Mouse (Mus musculus) ovary, postnatal 36 days (tissue): Measurements from ENCODE around the gene 3110040M04Rik.
"Not testable (repeated sequence)": the region's sequence is repeated elsewhere in the genome, so short reads cannot be mapped to it uniquely, and the experiment has no call there.

Experiments
- DNase-seq: peaks from one replicate; pipeline ENCODE4 v3.0.0; 2022; ENCODE audit warnings: low spot score, mixed read lengths

The 3110040M04Rik gene

DNA sequence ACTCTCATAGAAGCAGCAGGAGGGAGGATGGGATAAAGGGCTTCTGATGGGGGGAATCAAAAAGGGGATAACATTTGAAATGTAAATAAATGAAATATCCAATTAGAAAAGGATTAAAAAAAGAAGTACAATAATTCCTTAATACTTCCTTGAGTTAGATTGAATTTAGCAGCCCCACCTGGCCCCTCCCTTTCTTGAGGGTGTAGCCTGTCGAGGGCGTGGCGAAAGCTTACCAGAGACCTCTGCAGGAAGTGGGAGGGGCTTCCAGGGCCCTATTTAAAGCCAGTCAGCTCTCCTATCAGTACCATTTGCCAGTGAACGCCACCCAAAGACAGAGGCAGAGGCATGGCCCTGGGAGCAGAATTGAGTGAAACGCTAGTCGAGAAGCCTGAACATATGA, at the start of gene 3110040M04Rik:
3110040M04Rik (plus strand) TSS at position 304 of the 400 bp plus-strand sequence.
- DNase-seq: not testable (repeated sequence)

DNA sequence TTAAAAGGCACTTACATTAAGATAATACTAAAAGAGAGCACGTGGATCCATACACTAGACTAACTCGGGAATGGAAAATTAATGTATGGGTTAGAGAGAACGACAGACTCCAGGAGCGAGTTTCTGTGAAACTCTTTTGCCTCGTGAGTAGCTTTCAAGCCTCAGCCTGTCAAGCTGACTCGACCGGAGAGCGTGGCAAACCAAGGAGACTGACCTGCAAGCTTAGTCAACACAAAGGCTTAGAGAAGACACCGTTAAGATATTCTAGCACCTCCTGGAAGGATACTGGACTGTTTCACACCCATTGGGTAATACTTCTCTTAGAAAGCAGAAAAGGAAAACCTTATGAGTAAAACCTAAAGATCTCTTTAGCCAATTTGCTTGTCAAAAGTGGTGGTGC, 49.8 kb upstream of the 3110040M04Rik start:
- DNase-seq: not testable (repeated sequence)

DNA sequence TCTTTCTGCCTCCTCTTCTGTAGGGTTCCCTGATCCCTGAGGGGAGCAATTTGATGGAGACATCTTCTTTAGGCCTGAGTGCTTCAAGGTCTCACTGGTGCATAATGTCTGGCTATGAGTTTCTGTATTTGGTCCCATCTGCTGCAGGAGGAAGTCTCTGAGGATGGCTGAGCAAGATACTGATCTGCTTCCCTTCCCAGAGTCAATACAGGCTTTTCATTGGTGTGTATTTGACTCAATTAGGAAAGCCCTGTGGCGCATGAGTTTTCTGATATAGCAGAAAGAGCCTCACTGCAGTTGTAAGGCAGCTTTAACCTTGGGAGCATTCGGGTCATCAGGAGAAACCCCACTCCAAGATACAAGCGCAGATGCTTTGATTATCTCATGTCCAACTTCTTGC, 47.8 kb upstream of the 3110040M04Rik start:
- no peak for DNase-seq

DNA sequence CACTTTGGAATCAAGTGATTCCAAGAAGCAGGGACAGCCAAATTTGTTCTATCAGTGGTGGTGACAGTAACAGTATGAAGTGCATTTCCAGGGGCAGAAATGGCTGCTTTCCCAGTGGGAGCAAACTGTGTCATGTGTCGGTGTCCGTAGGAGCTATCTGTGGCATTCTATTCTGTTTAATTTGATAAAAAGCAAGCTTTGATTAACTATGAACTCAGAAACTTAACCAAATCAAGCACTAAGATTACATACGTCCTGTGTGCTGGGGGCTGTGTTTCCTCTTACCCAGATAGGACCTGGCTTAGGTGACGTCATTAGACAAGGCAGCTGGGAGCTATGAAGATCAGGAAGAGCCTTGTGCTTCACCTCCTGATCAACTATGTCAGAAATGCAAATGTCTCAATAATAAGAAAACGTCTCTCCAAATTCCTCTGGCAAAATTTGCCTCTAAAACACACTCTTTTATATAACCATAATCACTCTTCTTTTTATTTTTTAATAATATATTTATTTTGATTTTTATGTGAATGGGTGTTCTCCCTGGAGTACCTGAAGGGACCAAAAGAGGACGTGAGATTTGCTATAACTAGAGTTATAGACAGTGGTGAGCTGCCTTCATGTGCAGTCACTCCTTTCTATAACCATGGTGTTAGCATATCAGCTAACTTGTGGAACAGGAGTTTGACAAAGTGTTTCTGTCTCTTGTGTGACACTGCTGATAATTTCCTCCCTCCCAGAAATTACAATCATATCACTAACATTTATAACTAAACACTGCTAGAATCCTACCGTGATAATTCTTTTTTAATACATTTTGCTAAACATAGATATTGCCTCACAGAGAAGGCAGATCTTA, 46.9 kb upstream of the 3110040M04Rik start:
- no peak for DNase-seq

DNA sequence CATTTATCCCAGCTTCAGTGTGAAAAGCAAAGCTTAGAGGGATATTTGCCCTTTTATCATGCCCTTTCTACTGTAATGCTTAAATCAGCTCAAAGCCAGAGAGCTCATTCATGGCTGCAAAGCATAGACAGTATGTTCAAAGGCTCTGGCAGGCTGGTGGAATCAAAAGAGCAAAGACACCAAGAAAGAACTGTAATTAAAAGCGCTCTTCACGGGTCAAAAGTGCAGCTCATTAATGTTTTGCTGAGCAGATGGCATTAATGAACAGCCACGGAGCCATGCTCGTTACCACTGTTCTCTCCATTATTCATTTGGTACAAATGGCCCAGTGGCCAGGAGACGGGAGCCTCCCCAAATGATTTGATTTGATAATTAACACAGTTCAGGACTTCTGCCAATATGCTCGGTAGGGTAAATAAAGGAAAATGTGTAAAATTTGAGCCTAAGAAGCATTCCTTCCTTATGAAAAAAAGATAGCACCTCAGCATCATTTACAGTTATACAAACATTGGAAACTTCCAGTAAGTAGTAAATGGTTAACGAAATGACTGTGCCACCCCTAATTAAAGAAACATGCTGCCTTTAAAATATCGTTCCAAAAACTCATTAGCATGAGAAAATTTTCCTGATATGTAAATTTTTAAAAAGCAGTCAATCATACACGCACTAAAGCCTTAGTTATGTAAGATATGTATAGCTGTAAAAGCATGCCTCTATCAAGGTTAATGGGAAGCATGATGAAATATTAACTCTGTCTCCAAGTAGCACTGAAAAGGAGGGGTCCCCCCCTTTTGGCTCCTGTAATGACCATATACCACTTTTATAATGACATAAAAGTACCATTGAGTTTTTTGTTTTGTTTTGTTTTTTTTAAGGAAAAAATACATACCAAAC, 45.7 kb upstream of the 3110040M04Rik start:
- no peak for DNase-seq

DNA sequence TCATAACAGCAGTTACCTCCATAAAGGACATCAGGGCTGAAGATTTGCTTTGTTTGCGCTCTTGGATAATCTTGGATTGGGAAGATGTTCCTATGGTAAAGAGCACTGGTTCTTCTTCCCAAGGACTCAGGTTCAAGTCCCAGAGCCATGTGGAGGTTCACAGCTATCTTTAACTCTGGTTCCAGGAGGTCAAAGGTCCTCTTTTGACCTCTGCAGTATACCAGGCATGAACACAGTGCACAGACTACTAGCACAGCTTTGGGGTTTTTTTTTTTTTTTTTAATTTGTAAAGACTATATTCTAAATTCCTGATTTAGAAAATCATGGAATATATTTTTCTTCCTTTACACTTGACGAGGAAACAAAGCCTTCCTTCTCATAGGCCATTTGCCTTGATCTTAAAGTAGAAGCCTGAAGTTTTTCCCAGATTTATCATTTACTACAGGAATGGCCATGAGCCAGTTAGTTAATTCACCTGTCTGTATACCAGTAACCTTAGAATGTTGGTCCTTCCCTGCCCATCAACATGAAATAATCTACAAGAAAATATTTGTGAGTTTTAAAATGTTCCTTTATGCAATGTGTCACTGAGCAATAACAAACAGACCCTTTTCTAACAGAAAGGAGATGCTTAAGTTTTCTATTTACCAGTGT, 44.9 kb upstream of the 3110040M04Rik start:
- DNase-seq: no peak

DNA sequence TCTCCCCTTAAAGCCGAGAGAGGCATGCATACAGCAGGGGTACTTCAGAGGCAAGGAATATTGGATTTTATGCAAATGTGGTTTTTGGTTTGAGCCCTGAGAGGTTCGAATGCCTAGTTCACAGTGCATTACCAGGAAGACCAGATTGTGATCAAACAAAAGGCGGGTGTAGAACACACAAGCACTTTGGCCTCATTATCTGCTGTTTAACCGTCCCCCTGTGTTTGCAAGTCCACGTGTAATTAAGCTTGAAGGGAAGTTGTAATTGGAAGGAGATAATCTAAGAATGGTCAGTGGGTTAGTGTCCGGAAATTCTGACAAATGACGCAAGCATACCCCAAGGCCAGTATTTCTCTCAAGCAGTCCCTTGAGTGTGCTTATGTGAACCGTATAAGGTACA, 37.9 kb upstream of the 3110040M04Rik start:
- DNase-seq: no peak

DNA sequence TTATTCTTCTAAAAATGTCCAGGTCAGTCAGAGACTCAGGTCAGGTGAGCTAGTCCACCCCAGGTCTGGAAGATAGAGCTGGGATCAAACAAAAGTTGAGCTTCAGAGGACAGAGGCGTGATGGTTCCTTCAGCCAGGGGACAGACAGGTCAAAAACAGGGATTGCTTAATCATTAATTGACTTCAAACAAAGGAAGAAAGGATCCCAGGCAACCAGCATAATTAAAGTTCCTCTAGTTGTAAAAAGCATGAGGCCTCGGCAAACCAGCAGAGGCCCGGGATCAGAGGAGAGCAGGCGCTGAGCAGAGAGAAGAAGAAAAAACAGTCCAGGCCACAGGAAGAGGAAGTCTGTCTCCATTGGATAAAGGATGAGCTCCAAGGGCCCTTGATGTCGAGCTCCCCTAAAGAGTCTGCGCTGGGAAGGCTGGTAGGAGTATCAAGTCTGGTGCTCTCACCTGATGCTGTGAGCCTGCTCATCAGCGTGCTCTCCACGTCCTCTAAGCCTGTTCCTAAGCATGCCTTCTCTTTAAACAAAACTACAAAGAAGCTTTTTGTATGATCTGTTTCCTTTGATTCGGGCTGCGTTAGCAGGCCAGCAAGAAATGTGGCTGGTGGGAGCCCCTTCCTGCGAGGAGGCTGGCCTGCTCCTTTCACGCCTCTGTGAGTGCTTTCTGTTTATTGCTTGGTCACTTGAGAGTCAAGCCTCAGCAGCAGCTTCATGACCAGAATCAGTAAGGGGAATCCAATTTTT, 36.4 kb upstream of the 3110040M04Rik start:
- DNase-seq: no peak

DNA sequence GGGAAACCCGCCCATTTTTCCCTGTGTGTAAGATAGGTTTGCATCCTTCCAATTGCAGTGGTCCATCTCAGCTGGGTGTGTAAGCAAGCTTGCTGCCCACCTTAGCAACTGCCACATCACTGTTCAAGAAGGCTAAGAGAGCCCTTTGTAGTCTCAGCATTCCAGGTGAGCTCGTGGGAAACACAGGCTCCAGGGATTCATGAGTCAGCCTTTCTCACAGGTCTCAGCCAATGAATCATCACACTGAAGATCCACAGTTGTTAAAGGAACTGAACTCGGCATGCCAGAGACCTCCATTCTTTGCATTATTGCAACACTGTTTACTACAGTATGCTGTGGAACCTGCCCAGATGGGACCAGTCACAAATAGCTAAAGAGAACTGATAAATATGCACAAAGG, 35.3 kb upstream of the 3110040M04Rik start:
- no peak for DNase-seq

DNA sequence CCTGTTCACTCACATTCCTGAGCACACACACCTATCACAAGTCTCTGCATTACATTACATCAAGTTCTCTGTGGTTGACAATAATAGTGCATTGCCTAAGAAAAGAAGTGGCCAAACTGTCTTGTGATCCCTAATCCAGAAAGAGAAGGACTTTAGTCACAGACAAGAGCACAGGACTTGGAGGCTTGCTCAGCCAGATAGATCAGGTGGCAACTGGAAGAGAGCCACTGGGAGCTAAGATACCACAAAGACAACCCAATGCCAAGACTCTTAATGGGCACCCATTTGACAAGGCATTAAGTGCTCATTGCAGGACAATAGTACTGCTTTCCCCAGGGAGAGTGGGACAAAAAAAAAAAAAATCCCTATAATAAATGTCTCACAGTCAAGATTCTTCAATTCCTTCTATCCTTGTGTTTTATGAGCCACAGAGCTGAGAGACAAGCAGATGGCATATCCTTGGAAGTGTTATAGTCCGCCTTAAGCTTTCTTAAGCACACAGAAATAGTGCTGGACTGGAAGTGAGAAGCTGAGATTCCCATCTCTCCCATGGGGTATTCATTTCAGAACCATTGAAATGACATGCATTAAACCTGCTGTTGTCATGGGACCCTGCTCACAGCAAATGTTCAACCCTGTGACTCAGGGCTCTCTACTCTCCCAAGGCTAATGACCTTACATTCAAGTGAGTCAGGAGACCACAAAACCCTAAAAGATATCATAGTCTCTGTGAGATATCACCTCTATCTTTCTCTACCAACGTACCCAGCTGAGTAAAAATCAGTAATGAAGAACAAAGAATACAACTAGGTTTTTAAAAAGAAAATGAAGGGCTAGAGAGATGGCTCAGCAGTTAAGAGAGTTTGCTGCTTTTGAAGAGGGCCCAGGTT, 32.1 kb upstream of the 3110040M04Rik start:
- DNase-seq: no peak

DNA sequence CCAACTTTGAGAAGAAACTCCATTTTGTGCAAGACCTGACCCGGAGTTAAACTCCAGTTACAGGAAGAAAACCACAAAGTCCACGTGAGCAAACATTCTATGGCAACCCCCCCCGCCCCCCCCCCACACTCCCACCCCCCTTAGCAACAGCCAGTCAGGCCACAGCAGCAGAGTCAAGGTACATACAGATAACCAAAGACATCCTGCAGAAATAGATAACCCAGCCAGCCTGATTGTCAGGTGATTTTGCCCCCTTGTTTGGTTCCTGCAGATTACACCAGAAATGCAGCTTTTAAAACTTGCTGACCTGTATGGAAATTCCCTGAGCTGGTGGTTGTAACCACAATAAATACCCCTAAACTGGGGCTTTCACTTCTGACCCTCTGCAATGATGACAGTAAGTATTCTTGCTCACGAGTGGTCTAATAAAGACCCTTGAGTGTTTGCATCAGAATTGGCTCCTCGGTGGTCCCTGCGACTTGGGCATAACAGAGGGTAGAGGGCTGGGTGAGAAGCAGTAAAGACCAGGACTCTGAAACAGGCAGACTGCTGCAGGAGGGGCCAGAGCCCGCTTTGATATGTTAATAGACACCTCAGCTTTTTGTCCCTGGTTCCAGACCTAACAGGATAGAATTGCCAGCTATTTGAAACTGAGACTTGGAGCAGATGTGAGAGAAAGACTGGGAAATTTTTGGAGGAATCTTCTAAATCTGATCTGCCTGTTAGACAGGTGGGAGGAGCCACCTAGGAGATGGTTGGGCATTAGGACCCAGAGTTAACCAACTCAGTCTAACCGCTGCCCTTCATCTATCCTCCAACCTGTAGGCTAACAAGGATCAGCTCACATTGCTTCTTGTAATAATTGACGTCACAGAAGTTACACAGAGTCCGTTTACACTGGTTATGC, 26.6 kb upstream of the 3110040M04Rik start:
- no peak for DNase-seq

DNA sequence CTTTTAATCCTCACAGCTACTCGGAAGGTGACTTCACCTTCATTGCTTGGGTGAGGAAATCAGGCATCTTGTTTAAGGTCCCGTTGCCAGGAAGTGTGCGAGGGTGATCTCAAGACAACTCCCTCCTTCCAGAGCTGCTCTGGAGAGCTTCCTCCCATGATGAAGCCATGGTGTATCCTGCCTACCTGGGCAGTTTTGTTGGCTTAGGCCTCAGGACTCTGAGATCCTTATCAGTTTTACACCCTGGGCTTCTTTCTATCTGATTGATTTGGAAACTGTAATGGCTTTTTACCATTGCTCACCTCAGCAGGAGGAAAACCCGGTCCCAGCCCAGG, 26.0 kb upstream of the 3110040M04Rik start:
- DNase-seq: no peak

DNA sequence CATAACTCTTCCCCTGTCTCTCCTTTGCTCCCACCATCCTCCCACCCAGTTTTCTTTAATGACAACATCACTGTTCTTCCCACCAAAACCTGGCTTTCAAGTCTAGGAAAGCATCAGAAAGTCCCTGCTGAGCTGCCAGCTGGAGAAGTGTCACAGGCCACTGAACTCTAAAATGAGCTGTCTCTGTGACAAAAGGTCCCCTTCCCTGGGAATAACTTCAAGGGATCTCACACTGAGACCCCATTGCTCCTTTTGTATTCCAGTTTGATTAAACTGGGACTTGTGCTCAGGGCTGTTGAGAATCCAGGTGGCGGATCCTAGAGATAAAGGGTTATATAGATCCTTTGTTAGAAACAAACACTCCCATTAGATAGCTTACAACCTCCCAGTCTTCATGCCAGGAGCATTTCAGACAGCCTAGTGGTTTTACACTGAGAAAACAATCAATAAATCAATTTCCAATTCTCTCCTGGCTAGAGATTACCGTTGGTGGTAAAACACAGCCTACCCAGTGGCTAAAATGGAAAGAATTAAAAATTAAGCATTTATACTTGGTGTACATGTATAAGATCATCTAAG, 25.3 kb upstream of the 3110040M04Rik start:
- DNase-seq: no peak

DNA sequence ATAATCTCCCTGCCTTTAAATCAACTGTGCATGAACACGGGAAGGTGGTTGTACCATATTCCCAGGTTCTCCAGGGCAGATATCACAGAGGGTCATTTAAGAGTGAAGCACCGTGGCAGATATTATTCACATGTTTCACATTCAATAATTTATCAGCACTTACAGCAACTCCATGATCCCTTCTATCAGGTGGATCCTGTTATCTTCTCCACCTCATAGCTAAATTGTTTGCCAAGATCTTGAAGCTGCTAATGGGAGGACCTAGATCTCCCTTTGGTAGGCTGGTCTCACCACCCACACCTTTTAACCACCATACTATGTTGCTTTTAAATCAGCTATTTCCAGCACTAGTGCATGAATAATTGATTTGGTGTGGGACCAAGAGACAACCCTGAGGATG, 23.8 kb upstream of the 3110040M04Rik start:
- DNase-seq: no peak

DNA sequence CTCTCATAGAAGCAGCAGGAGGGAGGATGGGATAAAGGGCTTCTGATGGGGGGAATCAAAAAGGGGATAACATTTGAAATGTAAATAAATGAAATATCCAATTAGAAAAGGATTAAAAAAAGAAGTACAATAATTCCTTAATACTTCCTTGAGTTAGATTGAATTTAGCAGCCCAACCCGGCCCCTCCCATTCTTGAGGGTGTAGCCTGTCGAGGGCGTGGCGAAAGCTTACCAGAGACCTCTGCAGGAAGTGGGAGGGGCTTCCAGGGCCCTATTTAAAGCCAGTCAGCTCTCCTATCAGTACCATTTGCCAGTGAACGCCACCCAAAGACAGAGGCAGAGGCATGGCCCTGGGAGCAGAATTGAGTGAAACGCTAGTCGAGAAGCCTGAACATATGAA, 21.7 kb upstream of the 3110040M04Rik start, which contains the start of gene Gm47985:
Gm47985 (plus strand) TSS at position 272 of the 400 bp plus-strand sequence.
- DNase-seq: not testable (repeated sequence)

DNA sequence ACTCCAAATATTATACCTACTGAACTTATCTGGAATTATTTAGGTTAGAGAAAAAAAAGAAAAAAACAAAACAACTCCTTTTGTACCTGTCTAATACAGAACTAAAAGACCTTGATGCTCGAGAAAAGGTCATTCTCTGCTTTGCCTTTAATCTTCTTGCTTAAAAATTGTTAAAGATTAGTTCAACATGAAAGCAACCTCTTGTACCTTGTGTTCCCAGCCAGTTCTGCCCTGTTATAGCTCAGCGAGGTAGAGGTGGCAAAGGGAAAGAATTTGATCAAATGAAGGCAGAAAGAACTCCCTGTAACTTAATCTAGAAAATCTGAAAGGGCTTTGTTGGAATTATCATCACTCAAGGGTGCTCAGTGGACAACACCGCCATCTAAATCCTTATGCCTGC, 17.7 kb upstream of the 3110040M04Rik start:
- DNase-seq: not testable (repeated sequence)

DNA sequence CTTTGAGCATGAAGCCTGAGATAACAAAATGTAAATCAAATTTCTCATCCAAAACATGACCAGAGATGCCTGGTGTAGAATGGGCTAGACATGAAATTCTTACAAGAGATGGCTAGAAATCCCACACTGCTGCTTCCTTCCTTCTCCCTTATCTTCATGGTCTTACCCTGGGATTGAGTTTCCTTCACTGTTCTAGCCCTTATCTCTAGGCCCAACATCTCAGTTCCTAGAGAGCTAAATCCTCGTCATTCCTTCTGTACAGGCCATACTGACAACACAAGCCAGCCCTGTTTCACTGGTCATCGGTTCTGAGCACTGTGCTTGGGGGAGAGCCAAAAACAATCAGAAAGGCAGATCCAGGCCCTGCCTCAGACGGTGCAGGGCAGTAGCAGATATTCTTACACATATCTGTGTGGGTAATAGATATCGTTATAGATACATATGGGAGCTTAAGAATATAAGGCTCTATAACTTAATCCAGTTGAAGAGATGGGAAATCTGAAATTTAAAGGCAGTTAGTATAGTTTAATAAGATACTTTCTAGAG, 17.0 kb upstream of the 3110040M04Rik start:
- DNase-seq: not testable (repeated sequence)

DNA sequence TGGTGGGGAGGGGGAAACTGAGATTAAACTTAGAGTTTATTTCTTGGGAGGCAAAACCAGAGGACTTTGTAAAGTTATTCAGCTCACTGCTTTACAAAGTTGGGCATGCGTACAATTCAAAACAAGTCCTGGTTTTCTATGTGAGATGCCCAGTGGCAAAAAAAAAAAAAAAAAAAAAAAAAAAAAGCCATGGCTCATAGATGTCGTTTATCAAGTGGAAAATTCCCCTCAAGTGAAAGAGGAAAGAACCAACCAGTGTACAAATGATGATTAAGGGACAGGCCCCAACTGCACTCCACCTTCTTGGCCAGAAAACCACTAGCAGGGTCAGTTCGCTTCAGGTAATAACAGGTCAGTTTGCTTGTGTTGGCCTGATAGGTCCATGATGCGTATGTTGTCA, 15.5 kb upstream of the 3110040M04Rik start:
- no peak for DNase-seq

DNA sequence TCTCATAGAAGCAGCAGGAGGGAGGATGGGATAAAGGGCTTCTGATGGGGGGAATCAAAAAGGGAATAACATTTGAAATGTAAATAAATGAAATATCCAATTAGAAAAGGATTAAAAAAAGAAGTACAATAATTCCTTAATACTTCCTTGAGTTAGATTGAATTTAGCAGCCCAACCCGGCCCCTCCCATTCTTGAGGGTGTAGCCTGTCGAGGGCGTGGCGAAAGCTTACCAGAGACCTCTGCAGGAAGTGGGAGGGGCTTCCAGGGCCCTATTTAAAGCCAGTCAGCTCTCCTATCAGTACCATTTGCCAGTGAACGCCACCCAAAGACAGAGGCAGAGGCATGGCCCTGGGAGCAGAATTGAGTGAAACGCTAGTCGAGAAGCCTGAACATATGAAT, 11.8 kb upstream of the 3110040M04Rik start, which contains the start of gene Gm8947:
Gm8947 (plus strand) TSS at position 302 of the 400 bp plus-strand sequence.
- DNase-seq: not testable (repeated sequence)
